Mouse (Mus musculus): ENCODE results near the gene Ctbp2. TPM values are rescaled to one million over a fixed set of nuclear protein-coding genes. Genes with fewer than 3 reads are reported as not detected.

Gene Ctbp2
- total RNA-seq, 1 experiment: 241 TPM

GRCm38 (mm10) chr7:132994120-132994519 is 130.0 kb downstream of the Ctbp2 start:
- Histone ChIP-seq H3K36me3 (ENCODE audit: control insufficient read depth, insufficient read depth, low read length, poor library complexity, severe bottlenecking) (peaks cover 89% of the 10 kb centered on the region), H3K4me3 (ENCODE audit: insufficient read depth in 1 of 2, low read depth in 1 of 2, low read length in 2 of 2, poor library complexity in 1 of 2, severe bottlenecking in 1 of 2) (no peak overlapping the region), H3K4me1 (ENCODE audit: control insufficient read depth in 2 of 2, insufficient read depth in 2 of 2, low read length in 2 of 2, poor library complexity in 1 of 2) (no peaks in the 10 kb centered on the region; a peak in 1 of 4 replicates), H3K9ac (ENCODE audit: insufficient read depth, low read depth, low read length, poor library complexity, severe bottlenecking) (no peak overlapping the region), H3K27ac (ENCODE audit: insufficient read depth, low read depth, low read length, poor library complexity, severe bottlenecking) (no peak overlapping the region), H3K9me3 (ENCODE audit: control insufficient read depth, insufficient read depth, low read depth, low read length) (no peaks in the 10 kb centered on the region)
- DNase-seq (ENCODE audit: low read depth, low spot score): no peak
- in situ Hi-C loops (cut with MboI; ENCODE audit: low sequenced_read_pairs in 2 of 2, unreplicated experiment in 2 of 2): no loop called here
- TF ChIP-seq ZC3H11A (IDR thresholded peaks at IDR 0.05; ENCODE audit: borderline replicate concordance, low read depth, low read length): no peak
- no peak for TF ChIP-seq CHD2 (IDR thresholded peaks at IDR 0.05; ENCODE audit: low read depth, low read length)
- no peak for TF ChIP-seq ZNF384 (IDR thresholded peaks at IDR 0.05; ENCODE audit: low read depth, low read length)
- no peak for TF ChIP-seq HCFC1 (IDR thresholded peaks at IDR 0.05; ENCODE audit: borderline replicate concordance, insufficient read depth, low read length)
- no peak for TF ChIP-seq MAFK (IDR thresholded peaks at IDR 0.05; ENCODE audit: insufficient read depth, low read depth, low read length)

DNA sequence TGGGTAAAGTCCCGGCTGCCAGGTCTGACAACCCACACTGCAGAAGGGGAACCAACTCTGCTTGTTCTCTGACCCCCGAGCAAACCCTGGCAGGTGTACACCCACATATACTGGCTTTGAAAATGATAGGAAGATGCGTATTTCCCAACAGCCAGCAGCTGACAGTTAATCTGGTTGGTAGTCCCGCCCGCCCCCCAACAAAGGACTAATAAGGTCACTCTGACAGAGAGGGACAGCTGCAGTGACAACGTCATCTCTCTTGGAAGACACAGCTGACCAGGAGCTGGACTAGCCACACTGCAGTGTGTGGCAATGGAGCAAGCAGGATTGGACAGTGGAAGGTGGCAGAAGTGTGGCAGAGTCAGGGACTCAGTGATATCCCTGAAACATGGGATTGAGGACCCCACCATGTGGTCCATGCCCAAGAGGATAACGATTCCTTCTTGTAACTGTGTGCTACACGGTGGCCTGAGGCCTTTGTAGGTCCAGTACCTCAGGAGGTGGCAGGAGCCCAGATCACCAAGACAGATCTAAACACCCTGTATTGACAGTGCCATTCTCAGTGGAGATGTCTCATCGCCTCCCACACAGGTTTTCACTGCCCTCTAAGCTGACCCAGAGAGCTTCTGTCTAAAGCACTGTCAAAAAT is 131.1 kb downstream of the Ctbp2 start:
- DNase-seq (ENCODE audit: low read depth, low spot score): no peak
- no peak overlapping the region; the same call in 1 of the 2 replicates for H3K27ac ChIP-seq (ENCODE audit: insufficient read depth, low read depth, low read length, poor library complexity, severe bottlenecking)
- in situ Hi-C loops (cut with MboI; ENCODE audit: low sequenced_read_pairs in 2 of 2, unreplicated experiment in 2 of 2): no loop called here
- no peak overlapping the region for H3K4me3 ChIP-seq (ENCODE audit: insufficient read depth in 1 of 2, low read depth in 1 of 2, low read length in 2 of 2, poor library complexity in 1 of 2, severe bottlenecking in 1 of 2)
- no peak overlapping the region for H3K9ac ChIP-seq (ENCODE audit: insufficient read depth, low read depth, low read length, poor library complexity, severe bottlenecking)
- no peaks in the 10 kb centered on the region for H3K9me3 ChIP-seq (ENCODE audit: control insufficient read depth, insufficient read depth, low read depth, low read length)
- H3K36me3 ChIP-seq (ENCODE audit: control insufficient read depth, insufficient read depth, low read length, poor library complexity, severe bottlenecking): peaks cover 86% of the 10 kb centered on the region
- no peak for TF ChIP-seq HCFC1 (IDR thresholded peaks at IDR 0.05; ENCODE audit: borderline replicate concordance, insufficient read depth, low read length)
- no peak for TF ChIP-seq ZNF384 (IDR thresholded peaks at IDR 0.05; ENCODE audit: low read depth, low read length)
- no peak for TF ChIP-seq CHD2 (IDR thresholded peaks at IDR 0.05; ENCODE audit: low read depth, low read length)
- TF ChIP-seq ZC3H11A (IDR thresholded peaks at IDR 0.05; ENCODE audit: borderline replicate concordance, low read depth, low read length): no peak
- TF ChIP-seq MAFK (IDR thresholded peaks at IDR 0.05; ENCODE audit: insufficient read depth, low read depth, low read length): no peak
- peaks cover 0 to 3% of the 10 kb centered on the region in 2 experiments; a peak in 1 of 4 replicates for H3K4me1 ChIP-seq (ENCODE audit: control insufficient read depth in 2 of 2, insufficient read depth in 2 of 2, low read length in 2 of 2, poor library complexity in 1 of 2)

- no peak for DNase-seq (ENCODE audit: low read depth, low spot score)
- H3K9ac ChIP-seq (ENCODE audit: insufficient read depth, low read depth, low read length, poor library complexity, severe bottlenecking): no peak overlapping the region
- no peak overlapping the region for H3K4me3 ChIP-seq (ENCODE audit: insufficient read depth in 1 of 2, low read depth in 1 of 2, low read length in 2 of 2, poor library complexity in 1 of 2, severe bottlenecking in 1 of 2)
- H3K36me3 ChIP-seq (ENCODE audit: control insufficient read depth, insufficient read depth, low read length, poor library complexity, severe bottlenecking): peaks cover 74% of the 10 kb centered on the region
- H3K27ac ChIP-seq (ENCODE audit: insufficient read depth, low read depth, low read length, poor library complexity, severe bottlenecking): no peak overlapping the region
- in situ Hi-C loops (cut with MboI; ENCODE audit: low sequenced_read_pairs in 2 of 2, unreplicated experiment in 2 of 2): no loop called here
- H3K4me1 ChIP-seq (ENCODE audit: control insufficient read depth in 2 of 2, insufficient read depth in 2 of 2, low read length in 2 of 2, poor library complexity in 1 of 2): peaks cover 0 to 4% of the 10 kb centered on the region in 2 experiments; a peak in 1 of 4 replicates
- no peak for TF ChIP-seq HCFC1 (IDR thresholded peaks at IDR 0.05; ENCODE audit: borderline replicate concordance, insufficient read depth, low read length)
- no peak for TF ChIP-seq CHD2 (IDR thresholded peaks at IDR 0.05; ENCODE audit: low read depth, low read length)
- no peak for TF ChIP-seq ZNF384 (IDR thresholded peaks at IDR 0.05; ENCODE audit: low read depth, low read length)
- no peaks in the 10 kb centered on the region for H3K9me3 ChIP-seq (ENCODE audit: control insufficient read depth, insufficient read depth, low read depth, low read length)
Observed at GRCm38 (mm10) chr7:132991240-132991900, 132.8 kb downstream of the Ctbp2 start.

GRCm38 (mm10) chr7:132989839-132990238 is 134.3 kb downstream of the Ctbp2 start:
- Histone ChIP-seq H3K9me3 (ENCODE audit: control insufficient read depth, insufficient read depth, low read depth, low read length) (no peaks in the 10 kb centered on the region), H3K4me3 (ENCODE audit: insufficient read depth in 1 of 2, low read depth in 1 of 2, low read length in 2 of 2, poor library complexity in 1 of 2, severe bottlenecking in 1 of 2) (no peak overlapping the region), H3K27ac (ENCODE audit: insufficient read depth, low read depth, low read length, poor library complexity, severe bottlenecking) (no peak overlapping the region), H3K36me3 (ENCODE audit: control insufficient read depth, insufficient read depth, low read length, poor library complexity, severe bottlenecking) (peaks cover 61% of the 10 kb centered on the region), H3K9ac (ENCODE audit: insufficient read depth, low read depth, low read length, poor library complexity, severe bottlenecking) (no peak overlapping the region), H3K4me1 (ENCODE audit: control insufficient read depth in 2 of 2, insufficient read depth in 2 of 2, low read length in 2 of 2, poor library complexity in 1 of 2) (peaks cover 0 to 4% of the 10 kb centered on the region in 2 experiments; a peak in 1 of 4 replicates)
- in situ Hi-C loops (cut with MboI; ENCODE audit: low sequenced_read_pairs in 2 of 2, unreplicated experiment in 2 of 2): no loop called here
- DNase-seq (ENCODE audit: low read depth, low spot score): no peak
- TF ChIP-seq ZNF384 (IDR thresholded peaks at IDR 0.05; ENCODE audit: low read depth, low read length) (no peak), MAFK (IDR thresholded peaks at IDR 0.05; ENCODE audit: insufficient read depth, low read depth, low read length) (no peak), ZC3H11A (IDR thresholded peaks at IDR 0.05; ENCODE audit: borderline replicate concordance, low read depth, low read length) (no peak)
